Mouse (Mus musculus) CH12.LX (cell line): ENCODE measurements around the gene Itgb3bp. TPM values are rescaled to one million over a fixed set of nuclear protein-coding genes. Genes with fewer than 3 reads are reported as not detected.

Experiments used
- DNase-seq: peaks from one replicate; pipeline ENCODE4 v3.0.0-alpha.2; 2013; ENCODE audit errors: extremely low read depth
- H3K27ac ChIP-seq: 2 replicates; pipeline ENCODE4 v1.5.1; 2012; ENCODE audit warnings: low read depth, mild to moderate bottlenecking, control low read depth, moderate library complexity; ENCODE audit not compliant: insufficient read depth
- H3K27me3 ChIP-seq: replicated peaks from 2 replicates; pipeline ENCODE3; 2012; ENCODE audit warnings: inconsistent platforms
- H3K36me3 ChIP-seq, 2 experiments: replicated peaks in 1 of 2; 2 replicates each; pipeline versions ENCODE3 to v1.6.1; 2012; ENCODE audit warnings: inconsistent platforms in 1 of 2, low read length in 1 of 2, mild to moderate bottlenecking in 1 of 2, mixed read lengths in 1 of 2, moderate library complexity in 1 of 2; ENCODE audit not compliant: control insufficient read depth in 1 of 2, insufficient read depth in 1 of 2
- H3K4me1 ChIP-seq, 2 experiments: 2 replicates each; pipeline ENCODE4 v1.6.1; 2012; ENCODE audit warnings: inconsistent platforms in 1 of 2, moderate library complexity in 1 of 2; ENCODE audit not compliant: insufficient read depth in 2 of 2, control insufficient read depth in 1 of 2
- H3K4me2 ChIP-seq: 2 replicates; pipeline ENCODE4 v1.6.1; 2012; ENCODE audit warnings: low read depth, mild to moderate bottlenecking, control low read depth; ENCODE audit not compliant: poor library complexity, insufficient read depth, severe bottlenecking
- H3K4me3 ChIP-seq, 3 experiments: fragments of 150-350 bp in 1 of 3; sonication (generic) in 1 of 3; replicated peaks in 1 of 3; 2 replicates each; pipeline versions ENCODE3 to v1.5.1; 2011 to 2012; ENCODE audit warnings: low read depth in 2 of 3, low read length in 2 of 3, mild to moderate bottlenecking in 2 of 3, moderate library complexity in 2 of 3, control low read depth in 1 of 3, improper control_type of control experiment in 1 of 3, inconsistent platforms in 1 of 3, mixed read lengths in 1 of 3; ENCODE audit not compliant: poor library complexity in 1 of 3
- H3K79me2 ChIP-seq: replicated peaks from 2 replicates; pipeline ENCODE4 v1.6.1; 2012; ENCODE audit warnings: mild to moderate bottlenecking, moderate library complexity; ENCODE audit not compliant: control insufficient read depth, poor library complexity, insufficient read depth, severe bottlenecking; ENCODE audit errors: extremely low read depth
- H3K9ac ChIP-seq: 2 replicates; pipeline ENCODE4 v1.6.1; 2012; ENCODE audit warnings: low read depth, mild to moderate bottlenecking, control low read depth, moderate library complexity; ENCODE audit not compliant: insufficient read depth
- H3K9me3 ChIP-seq: replicated peaks from 2 replicates; pipeline ENCODE3; 2012; ENCODE audit warnings: low read length, inconsistent platforms, mixed read lengths
- CHD1 ChIP-seq: IDR thresholded peaks from 2 replicates; pipeline ENCODE4 v1.6.1; 2012; ENCODE audit warnings: low read depth, low read length, improper control_type of control experiment, inconsistent platforms
- CHD2 ChIP-seq: IDR thresholded peaks from 2 replicates; pipeline ENCODE4 v1.6.1; 2011; ENCODE audit warnings: low read length, improper control_type of control experiment
- CTCF ChIP-seq, 2 experiments: IDR thresholded peaks in 1 of 2; conservative IDR thresholded peaks in 1 of 2; 2 replicates each; pipeline ENCODE4 v1.5.1; 2011 to 2012; ENCODE audit warnings: low read depth in 2 of 2, low read length in 2 of 2, improper control_type of control experiment in 1 of 2, inconsistent platforms in 1 of 2, mild to moderate bottlenecking in 1 of 2, moderate library complexity in 1 of 2
- EP300 ChIP-seq: IDR thresholded peaks from 2 replicates; pipeline ENCODE4 v1.6.1; 2011; ENCODE audit warnings: low read length, improper control_type of control experiment
- ETS1 ChIP-seq: conservative IDR thresholded peaks from 2 replicates; pipeline ENCODE4 v1.6.1; 2012; ENCODE audit warnings: low read depth, mild to moderate bottlenecking, inconsistent platforms, low read length, improper control_type of control experiment, moderate library complexity
- GABPA ChIP-seq: IDR thresholded peaks from 2 replicates; pipeline ENCODE4 v1.6.1; 2012; ENCODE audit warnings: low read depth, low read length, improper control_type of control experiment, inconsistent platforms; ENCODE audit not compliant: insufficient replicate concordance
- IRF4 ChIP-seq: IDR thresholded peaks from 2 replicates; pipeline ENCODE4 v1.6.1; 2014; ENCODE audit warnings: low read depth, mild to moderate bottlenecking, inconsistent platforms, low read length, improper control_type of control experiment
- JUN ChIP-seq: IDR thresholded peaks from 2 replicates; pipeline ENCODE4 v1.6.1; 2011; ENCODE audit warnings: low read depth, mild to moderate bottlenecking, low read length, improper control_type of control experiment, moderate library complexity; ENCODE audit not compliant: insufficient read depth
- KAT2A ChIP-seq: IDR thresholded peaks from 2 replicates; pipeline ENCODE4 v1.6.1; 2012; ENCODE audit warnings: low read length, improper control_type of control experiment, inconsistent platforms; ENCODE audit not compliant: insufficient replicate concordance
- MAFK ChIP-seq: IDR thresholded peaks from 2 replicates; pipeline ENCODE4 v1.6.1; 2011; ENCODE audit warnings: low read length, improper control_type of control experiment; ENCODE audit not compliant: insufficient replicate concordance
- MAX ChIP-seq: IDR thresholded peaks from 2 replicates; pipeline ENCODE4 v1.6.1; 2011; ENCODE audit warnings: low read length, improper control_type of control experiment
- MEF2A ChIP-seq: IDR thresholded peaks from 2 replicates; pipeline ENCODE4 v1.6.1; 2014; ENCODE audit warnings: low read depth, mild to moderate bottlenecking, inconsistent platforms, low read length, improper control_type of control experiment, borderline replicate concordance
- MYC ChIP-seq: IDR thresholded peaks from 2 replicates; pipeline ENCODE4 v1.6.1; 2011; ENCODE audit warnings: low read depth, mild to moderate bottlenecking, improper control_type of control experiment, low read length
- NELFE ChIP-seq: IDR thresholded peaks from 2 replicates; pipeline ENCODE4 v1.6.1; 2011; ENCODE audit warnings: low read depth, low read length, improper control_type of control experiment
- NRF1 ChIP-seq: IDR thresholded peaks from 2 replicates; pipeline ENCODE4 v1.6.1; 2014; ENCODE audit warnings: low read depth, mild to moderate bottlenecking, inconsistent platforms, low read length, improper control_type of control experiment, moderate library complexity
- PAX5 ChIP-seq: IDR thresholded peaks from 2 replicates; pipeline ENCODE4 v1.6.1; 2012; ENCODE audit warnings: low read length, inconsistent platforms, mixed read lengths
- POLR2A ChIP-seq: IDR thresholded peaks from 2 replicates; pipeline ENCODE4 v1.6.1; 2011; ENCODE audit warnings: low read depth, mild to moderate bottlenecking, improper control_type of control experiment, low read length
- RCOR1 ChIP-seq: conservative IDR thresholded peaks from 2 replicates; pipeline ENCODE4 v1.6.1; 2012; ENCODE audit warnings: low read depth, mild to moderate bottlenecking, inconsistent platforms, low read length, improper control_type of control experiment
- TBP ChIP-seq: conservative IDR thresholded peaks from 2 replicates; pipeline ENCODE4 v1.6.1; 2011; ENCODE audit warnings: low read depth, low read length, improper control_type of control experiment
- TCF12 ChIP-seq: IDR thresholded peaks from 2 replicates; pipeline ENCODE4 v1.6.1; 2014; ENCODE audit warnings: low read depth, mild to moderate bottlenecking, inconsistent platforms, low read length, improper control_type of control experiment
- UBTF ChIP-seq: IDR thresholded peaks from 2 replicates; pipeline ENCODE4 v1.6.1; 2012; ENCODE audit warnings: low read depth, mild to moderate bottlenecking, inconsistent platforms, low read length, improper control_type of control experiment, moderate library complexity
- USF2 ChIP-seq: conservative IDR thresholded peaks from 2 replicates; pipeline ENCODE4 v1.6.1; 2011; ENCODE audit warnings: low read depth, low read length, improper control_type of control experiment
- ZC3H11A ChIP-seq: IDR thresholded peaks from 2 replicates; pipeline ENCODE4 v1.6.1; 2012; ENCODE audit warnings: low read depth, mild to moderate bottlenecking, inconsistent platforms, low read length, improper control_type of control experiment
- dilution Hi-C: fragments of 300-500 bp; cut with MboI; formaldehyde crosslinking; loops from 2 replicates; pipeline ENCODE4 v1.14.3; 2020; ENCODE audit warnings: low sequenced_read_pairs; ENCODE audit not compliant: extremely low pct_unique_long_range_greater_than_20kb, extremely low pct_ligation_motif_present
- in situ Hi-C: fragments of 300-500 bp; cut with MboI; formaldehyde crosslinking; loops from 3 replicates; pipeline ENCODE4 v1.14.3; 2019; ENCODE audit warnings: low sequenced_read_pairs, low pct_ligation_motif_present, low pct_unique_long_range_greater_than_20kb, mixed read lengths
- polyA plus RNA-seq: library from polyadenylated mRNA; unstranded; fragments of >175 nt; gene quantifications from 2 replicates; pipeline ENCODE4 v1.2.1, GENCODE M21; 2012; ENCODE audit warnings: low read depth; ENCODE audit not compliant: insufficient read length
- total RNA-seq, 2 experiments: library from RNA; depleted of rRNA; stranded (reverse); fragments of 300-350 nt in 1 of 2; fragments of >200 nt in 1 of 2; gene quantifications; 2 replicates each; pipeline ENCODE4 v1.2.3; 2012 to 2014

The Itgb3bp gene
- total and polyA plus RNA-seq, 3 experiments = 9.9 to 29.1 (median 22.0) TPM

GRCm38 (mm10) chr4:99766303-99766702 is 163.3 kb downstream of the Itgb3bp start:
- Histone ChIP-seq H3K4me2 (no peak overlapping the region), H3K4me1 (peaks cover 0 to 17% of the 10 kb centered on the region in 2 experiments; a peak in 2 of 4 replicates), H3K27ac (no peak overlapping the region), H3K27me3 (no peaks in the 10 kb centered on the region), H3K9ac (no peak overlapping the region), H3K36me3 (peaks cover 5 to 39% of the 10 kb centered on the region in 2 experiments), H3K4me3 (no peak overlapping the region), H3K9me3 (no peaks in the 10 kb centered on the region), H3K79me2 (no peaks in the 10 kb centered on the region)
- dilution Hi-C loops = no loop called here
- no peak for TF ChIP-seq NRF1
- no peak for TF ChIP-seq NELFE
- TF ChIP-seq GABPA = no peak
- no peak for TF ChIP-seq CHD1
- TF ChIP-seq EP300 = no peak
- no peak for TF ChIP-seq UBTF
- TF ChIP-seq RCOR1 = no peak
- in situ Hi-C loops = no loop called here
- DNase-seq = no peak

- Histone ChIP-seq H3K9me3 (no peaks in the 10 kb centered on the region), H3K79me2 (no peaks in the 10 kb centered on the region), H3K9ac (no peak overlapping the region), H3K27me3 (no peaks in the 10 kb centered on the region), H3K36me3 (peaks cover 22 to 71% of the 10 kb centered on the region in 2 experiments), H3K4me1 (no peaks in the 10 kb centered on the region), H3K27ac (no peak overlapping the region), H3K4me3 (no peak overlapping the region), H3K4me2 (no peak overlapping the region)
- no peak for TF ChIP-seq RCOR1
- TF ChIP-seq USF2 = no peak
- no peak for TF ChIP-seq POLR2A
- TF ChIP-seq ZC3H11A = no peak
- TF ChIP-seq MEF2A = no peak
- TF ChIP-seq CHD2 = no peak
- no peak for TF ChIP-seq CTCF (conservative IDR thresholded peaks at IDR 0.05 in 1 of 2, IDR thresholded peaks at IDR 0.05 in 1 of 2; ENCODE audit: low read depth in 2 of 2, low read length in 2 of 2)
- no peak for TF ChIP-seq UBTF
- no peak for TF ChIP-seq PAX5
- TF ChIP-seq KAT2A = no peak
- TF ChIP-seq EP300 = no peak
- no peak for TF ChIP-seq MYC
- TF ChIP-seq IRF4 = no peak
- no peak for TF ChIP-seq TCF12
- no peak for TF ChIP-seq ETS1
- TF ChIP-seq MAFK = no peak
- no peak for TF ChIP-seq TBP
- no peak for TF ChIP-seq MAX
- TF ChIP-seq JUN = no peak
- DNase-seq = no peak
- dilution Hi-C loops = no loop called here
- in situ Hi-C loops = no loop called here
Measured at GRCm38 (mm10) chr4:99752426-99752825, 177.2 kb downstream of the Itgb3bp start.
